Mouse (Mus musculus) forebrain, postnatal 0 days (tissue): ENCODE measurements at regions not wholly inside any gene's neighbourhood (a gene's known extent, or its start where the extent isn't known, plus 50 kb on each side); places are given as distances from the start of the nearest gene placed in this dataset.

Experiments
- ATAC-seq: fragments of 200-750 bp; cut with Nextera tagmentation; 2 replicates; pipeline ENCODE4 v1.8.0; 2017; ENCODE audit warnings: mild to moderate bottlenecking, moderate library complexity
- DNase-seq: peaks from one replicate; pipeline ENCODE4 v3.0.0-alpha.2; 2015
- H3K27ac ChIP-seq: fragments of 300-500 bp; sonication (generic); 2 replicates; pipeline ENCODE4 v1.5.1; 2014; ENCODE audit warnings: low read depth, mild to moderate bottlenecking, antibody characterized with exemption, low read length, moderate library complexity, mixed read lengths
- H3K27me3 ChIP-seq: fragments of 300-500 bp; sonication (generic); 2 replicates; pipeline ENCODE4 v1.6.1; 2014; ENCODE audit warnings: mild to moderate bottlenecking, low read length, mixed read lengths; ENCODE audit not compliant: insufficient read depth
- H3K36me3 ChIP-seq: fragments of 300-500 bp; sonication (generic); 2 replicates; pipeline ENCODE4 v1.6.1; 2014; ENCODE audit warnings: mild to moderate bottlenecking, moderate library complexity; ENCODE audit not compliant: insufficient read depth
- H3K4me1 ChIP-seq: fragments of 300-500 bp; sonication (generic); 2 replicates; pipeline ENCODE4 v1.6.1; 2014; ENCODE audit warnings: antibody characterized with exemption; ENCODE audit not compliant: insufficient read depth
- H3K4me2 ChIP-seq: fragments of 300-500 bp; sonication (generic); 2 replicates; pipeline ENCODE4 v1.6.1; 2014; ENCODE audit warnings: low read depth, mild to moderate bottlenecking, moderate library complexity
- H3K4me3 ChIP-seq: fragments of 300-500 bp; sonication (generic); 2 replicates; pipeline ENCODE4 v1.5.1; 2014; ENCODE audit warnings: low read depth, low read length, mixed read lengths
- H3K9ac ChIP-seq: fragments of 300-500 bp; sonication (generic); 2 replicates; pipeline ENCODE4 v1.6.1; 2014; ENCODE audit warnings: mild to moderate bottlenecking
- H3K9me3 ChIP-seq: fragments of 300-500 bp; sonication (generic); 2 replicates; pipeline ENCODE4 v1.6.1; 2016; ENCODE audit warnings: low read length
- CTCF ChIP-seq: sonication (generic); IDR thresholded peaks from 2 replicates; pipeline ENCODE4 v1.5.1; 2016; ENCODE audit warnings: antibody characterized with exemption, control low read depth, low read depth
- WGBS: fragments of 180-500 bp; shearing (Covaris S2); extraction: QIAGEN DNeasy Blood & Tissue Kit; methylation state at CpG from one replicate; pipeline ENCODE4 v1.1.7; 2014; 5-methylcytosine and 5-hydroxymethylcytosine counted together

DNA sequence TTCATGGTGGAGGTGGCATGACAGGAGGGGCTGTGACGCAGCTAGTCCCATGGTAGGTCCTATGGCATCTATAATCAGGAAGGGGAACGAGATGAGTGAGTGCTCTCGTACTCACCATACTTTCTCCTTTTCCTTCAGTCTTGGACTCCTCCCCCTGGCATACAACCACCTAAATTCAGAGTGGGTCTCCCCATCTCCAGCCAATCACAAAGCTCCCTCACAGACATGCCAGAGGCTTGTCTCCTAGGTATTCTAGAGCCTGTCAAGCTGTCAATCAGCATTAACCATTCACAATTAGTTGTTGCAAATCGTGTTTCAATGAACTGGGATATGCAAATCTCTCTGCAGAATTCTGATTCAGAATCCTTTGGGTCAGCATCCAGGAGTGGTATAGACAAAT is 206.7 kb downstream of the Hlx start:
- DNase-seq (no peak), ATAC-seq (no peak)
- no peaks in the 10 kb centered on the region for H3K27me3 ChIP-seq
- no peak overlapping the region for H3K4me2 ChIP-seq
- H3K27ac ChIP-seq: no peak overlapping the region
- H3K36me3 ChIP-seq: no peaks in the 10 kb centered on the region
- 41% methylated on average over 4 of the region's 4 CpGs for WGBS
- no peak overlapping the region for H3K9ac ChIP-seq
- no peak for TF ChIP-seq CTCF
- no peaks in the 10 kb centered on the region for H3K9me3 ChIP-seq
- H3K4me3 ChIP-seq: no peak overlapping the region
- H3K4me1 ChIP-seq: no peaks in the 10 kb centered on the region

DNA sequence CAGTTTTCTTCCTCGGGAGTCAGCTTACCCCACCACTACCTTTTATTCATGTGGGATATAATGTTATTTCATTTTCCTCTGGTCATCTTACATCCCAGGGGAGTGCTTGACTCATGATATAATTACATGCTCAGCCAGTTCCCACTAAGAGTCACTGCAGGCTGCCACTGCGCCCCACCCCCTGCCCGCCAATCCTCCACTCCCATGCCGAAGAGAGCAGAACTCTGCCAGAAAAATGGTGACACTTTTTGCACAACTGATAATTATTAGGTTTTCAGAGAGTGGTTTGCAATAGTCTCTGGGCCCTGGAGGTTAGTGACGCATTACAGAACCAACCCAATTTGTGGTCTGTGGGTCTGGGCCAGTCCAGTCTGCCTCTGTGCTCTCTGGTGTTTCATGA is 212.9 kb downstream of the Hlx start:
- 84% methylated on average over 5 of the region's 5 CpGs for WGBS
- no peak for TF ChIP-seq CTCF
- Histone ChIP-seq H3K27ac (no peak overlapping the region), H3K9me3 (no peaks in the 10 kb centered on the region), H3K9ac (no peak overlapping the region), H3K4me2 (no peak overlapping the region), H3K36me3 (no peaks in the 10 kb centered on the region), H3K4me1 (no peaks in the 10 kb centered on the region), H3K27me3 (no peaks in the 10 kb centered on the region), H3K4me3 (no peak overlapping the region)
- no peak for ATAC-seq
- DNase-seq: no peak

DNA sequence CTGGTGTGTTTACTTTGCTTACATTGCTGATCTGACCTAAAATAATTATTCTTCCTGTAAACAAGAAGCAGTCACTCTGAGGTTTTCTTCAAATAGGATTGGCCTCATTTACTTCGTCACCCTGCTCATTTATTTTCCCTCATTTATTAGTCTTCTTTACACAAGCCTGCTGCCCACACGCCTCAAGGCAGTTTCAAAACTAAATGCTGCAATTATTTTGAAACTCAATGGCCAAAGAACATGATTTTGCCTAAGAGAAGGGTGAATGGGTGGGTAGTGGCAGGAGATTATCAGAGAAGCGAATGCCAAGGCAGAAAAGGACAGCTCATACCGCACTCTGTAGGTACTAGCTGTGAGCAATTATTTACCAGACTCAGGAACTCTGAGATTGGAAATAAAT is 227.8 kb downstream of the Hlx start:
- Histone ChIP-seq H3K36me3 (no peaks in the 10 kb centered on the region), H3K27ac (no peak overlapping the region), H3K4me2 (no peak overlapping the region), H3K9ac (no peak overlapping the region), H3K4me1 (no peaks in the 10 kb centered on the region), H3K4me3 (no peak overlapping the region), H3K27me3 (no peaks in the 10 kb centered on the region), H3K9me3 (no peaks in the 10 kb centered on the region)
- DNase-seq (no peak), ATAC-seq (no peak)
- WGBS: 56% methylated on average over 4 of the region's 4 CpGs
- TF ChIP-seq CTCF: no peak

DNA sequence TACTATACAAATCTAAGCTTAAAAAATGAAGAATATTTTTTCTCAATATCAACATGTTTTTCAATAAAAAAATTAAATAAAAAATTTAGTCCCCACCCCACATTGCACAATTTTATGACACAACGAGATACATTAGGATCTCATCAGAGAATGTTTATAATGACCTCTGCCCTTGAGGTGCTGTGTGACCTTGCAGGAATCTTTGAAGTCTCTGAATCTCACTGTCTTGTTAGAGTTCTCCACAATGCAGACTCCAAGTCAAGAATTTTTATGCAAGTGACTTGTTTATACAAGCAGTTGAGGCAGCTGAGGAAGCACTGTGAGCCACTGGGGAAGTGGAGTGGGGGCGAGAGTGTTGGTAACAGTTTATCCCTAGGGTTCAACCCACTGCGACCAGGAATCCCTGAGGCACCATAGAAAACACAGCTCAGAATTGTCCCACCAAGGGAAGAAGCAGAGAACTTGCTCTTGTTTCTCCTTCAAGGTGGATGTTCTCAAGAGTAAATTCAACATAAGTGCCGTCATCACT is 228.5 kb downstream of the Hlx start:
- Histone ChIP-seq H3K9ac (no peak overlapping the region), H3K27me3 (no peaks in the 10 kb centered on the region), H3K4me3 (no peak overlapping the region), H3K27ac (no peak overlapping the region), H3K9me3 (no peaks in the 10 kb centered on the region), H3K36me3 (no peaks in the 10 kb centered on the region), H3K4me2 (no peak overlapping the region), H3K4me1 (no peaks in the 10 kb centered on the region)
- no peak for TF ChIP-seq CTCF
- 88% methylated on average over 4 of the region's 4 CpGs for WGBS
- ATAC-seq (no peak), DNase-seq (no peak)

DNA sequence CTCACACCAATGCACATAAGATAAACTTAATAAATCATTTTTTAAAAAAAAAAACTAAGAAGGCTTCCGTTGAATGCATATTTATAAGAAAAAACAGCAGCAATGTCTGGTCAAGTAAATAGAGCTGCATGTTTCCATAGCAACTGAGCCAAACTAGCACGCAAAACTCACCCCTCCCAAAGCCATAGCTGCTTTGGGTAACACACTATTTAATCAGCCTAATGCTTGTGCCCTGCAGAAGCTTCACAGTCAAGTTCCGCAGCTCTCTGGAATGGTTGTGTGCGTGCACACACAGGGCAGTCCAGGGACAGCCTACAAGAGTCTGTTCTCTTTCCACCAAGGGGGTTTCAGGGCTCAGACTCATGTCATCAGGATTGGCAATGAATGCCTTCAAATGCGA is 231.7 kb downstream of the Hlx start:
- DNase-seq (peak; percentile 6), ATAC-seq (no peak)
- Histone ChIP-seq H3K27ac (no peak overlapping the region), H3K9ac (no peak overlapping the region), H3K4me3 (no peak overlapping the region), H3K36me3 (no peaks in the 10 kb centered on the region), H3K27me3 (no peaks in the 10 kb centered on the region), H3K9me3 (no peaks in the 10 kb centered on the region), H3K4me1 (no peaks in the 10 kb centered on the region), H3K4me2 (no peak overlapping the region)
- no peak for TF ChIP-seq CTCF
- 77% methylated on average over 5 of the region's 5 CpGs for WGBS

DNA sequence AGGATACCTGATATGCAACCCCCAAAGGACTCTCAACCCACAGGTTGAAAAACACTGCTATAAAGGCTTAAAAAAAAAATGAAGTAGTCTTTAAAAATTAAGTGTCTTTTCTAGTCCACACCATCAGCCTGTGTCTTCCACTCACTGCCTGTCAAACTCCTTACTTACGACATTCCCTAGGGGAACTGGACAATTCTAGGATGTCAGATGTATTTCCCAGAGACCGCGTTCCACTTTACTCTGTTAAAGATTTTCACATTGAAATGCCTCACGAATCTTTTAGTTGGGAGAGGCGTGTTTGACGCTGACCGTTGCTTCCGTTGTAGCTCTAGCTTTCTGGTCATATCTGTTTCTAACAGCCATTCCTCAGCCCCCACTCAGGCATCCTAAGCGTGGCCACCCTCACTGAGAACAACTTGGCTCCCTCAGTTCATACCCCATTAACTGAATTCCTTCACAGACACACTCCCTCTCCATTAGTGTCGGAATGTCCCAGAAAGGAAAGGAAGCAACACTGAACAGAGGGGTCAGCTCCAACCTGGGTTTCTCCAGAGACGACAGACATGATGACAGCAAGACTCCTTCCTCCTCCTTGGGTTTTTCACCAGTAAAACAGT is 233.4 kb downstream of the Hlx start:
- no peaks in the 10 kb centered on the region for H3K27me3 ChIP-seq
- H3K9me3 ChIP-seq: no peaks in the 10 kb centered on the region
- H3K36me3 ChIP-seq: no peaks in the 10 kb centered on the region
- no peak for DNase-seq
- H3K27ac ChIP-seq: no peak overlapping the region
- ATAC-seq: no peak
- no peak overlapping the region for H3K4me2 ChIP-seq
- no peaks in the 10 kb centered on the region for H3K4me1 ChIP-seq
- H3K4me3 ChIP-seq: no peak overlapping the region
- WGBS: 91% methylated on average over 11 of the region's 11 CpGs
- TF ChIP-seq CTCF: no peak
- no peak overlapping the region for H3K9ac ChIP-seq

DNA sequence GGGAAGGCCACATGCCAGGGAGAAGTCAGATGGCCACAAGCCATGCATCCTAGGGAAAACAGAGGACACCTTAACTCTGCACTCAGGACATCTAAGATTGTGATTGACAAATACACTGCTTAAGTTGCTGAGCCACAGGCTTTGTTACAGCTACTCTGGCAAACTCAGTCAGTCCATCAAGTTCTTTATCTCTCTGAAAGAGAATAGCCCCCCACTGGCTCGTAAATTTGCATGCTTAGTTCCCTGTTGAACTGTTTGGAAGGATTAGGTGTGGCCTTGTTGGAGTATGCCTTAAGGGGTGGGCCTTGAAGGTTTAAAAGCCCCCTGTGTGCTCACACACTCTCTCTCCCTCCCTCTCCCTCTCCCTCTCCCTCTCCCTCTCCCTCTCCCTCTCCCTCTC is 235.4 kb downstream of the Hlx start:
- Histone ChIP-seq H3K9ac (no peak overlapping the region), H3K4me1 (no peaks in the 10 kb centered on the region), H3K9me3 (no peaks in the 10 kb centered on the region), H3K4me2 (no peak overlapping the region), H3K27me3 (no peaks in the 10 kb centered on the region), H3K36me3 (no peaks in the 10 kb centered on the region), H3K4me3 (no peak overlapping the region), H3K27ac (no peak overlapping the region)
- TF ChIP-seq CTCF: no peak
- WGBS: 20% methylated on average over 1 of the region's 1 CpGs
- DNase-seq: no peak
- ATAC-seq: no peak
